Mouse (Mus musculus): Measurements from ENCODE around the gene Atg16l2.

DNA sequence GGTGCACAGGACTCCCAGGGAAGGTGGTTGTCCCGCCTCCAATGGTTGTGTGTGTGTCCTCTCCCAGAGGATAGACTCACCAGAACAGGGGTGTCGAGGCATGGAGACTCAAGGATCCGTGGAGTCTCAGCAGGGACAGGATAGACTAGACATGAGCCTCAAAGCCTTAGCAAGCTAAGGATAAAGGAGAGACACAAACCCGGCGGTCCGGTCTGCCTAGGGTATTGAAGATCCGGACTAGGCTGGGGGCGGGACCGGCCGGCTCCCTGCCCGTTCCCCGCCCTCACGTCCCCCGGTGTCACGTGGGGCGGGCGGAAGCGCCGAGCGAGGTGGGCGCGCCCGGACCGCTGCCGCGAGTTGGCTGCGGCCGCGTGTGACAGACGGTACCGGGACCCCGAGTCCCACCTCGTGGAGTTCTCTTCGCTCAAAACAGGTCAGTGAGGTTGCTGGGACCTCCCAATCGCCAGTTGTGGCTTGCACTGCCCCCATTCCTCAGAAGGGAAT lies 45.8 kb upstream of the Atg16l2 start, which contains the start of gene Arap1:
- no peak for TF ChIP-seq CTCF (conservative IDR thresholded peaks at IDR 0.05; ENCODE audit: low read length)
- TF ChIP-seq NANOG (IDR thresholded peaks at IDR 0.05; ENCODE audit: borderline replicate concordance, low read length): no peak
- TF ChIP-seq POU5F1 (IDR thresholded peaks at IDR 0.05; ENCODE audit: borderline replicate concordance, low read length): no peak
